8 mouse cellular contexts compared by ENCODE assay signal in the genomic region with DNA sequence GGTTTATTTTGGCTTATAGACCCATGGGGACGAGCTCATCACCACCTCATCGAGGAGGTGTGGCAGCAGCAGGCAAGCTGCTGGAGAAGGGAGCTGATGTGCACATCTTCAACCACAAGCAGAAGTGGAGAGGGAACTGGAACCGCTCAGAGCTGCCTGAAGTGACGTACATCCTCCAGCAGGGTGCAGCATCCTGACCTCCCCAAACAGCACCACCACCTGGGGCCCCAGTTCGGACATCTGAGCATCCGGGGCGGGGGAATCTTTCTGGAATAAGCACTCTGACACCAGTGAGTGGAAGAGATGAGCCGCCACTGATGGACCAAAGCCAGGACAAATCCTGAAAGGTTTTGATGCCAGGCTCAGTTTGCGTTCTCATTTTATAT. TPM values are rescaled to one million over a fixed set of nuclear protein-coding genes. Genes with fewer than 3 reads are reported as not detected.
DNase-seq lines count a peak whose midpoint lies in the region; ATAC-seq and TF ChIP-seq lines count a peak whose summit lies in the region.

No protein-coding gene starts in this region.

- no peak overlapping the region for H3K9ac ChIP-seq in heart, postnatal 0 days (replicated peaks; ENCODE audit: low read depth, low read length)
- no peak overlapping the region for H3K9ac ChIP-seq in heart, embryonic 11.5 days (ENCODE audit: low read depth, low read length)
- H3K9ac ChIP-seq in forebrain, embryonic 14.5 days (ENCODE audit: low read length), result no peak overlapping the region
- H3K9ac ChIP-seq in stomach, postnatal 0 days (ENCODE audit: low read length), result no peak overlapping the region

- peak; percentile 68 for DNase-seq in heart, postnatal 0 days (ENCODE audit: low spot score)
- peak; percentile 77 for DNase-seq in CD4-positive, CD25-positive, alpha-beta regulatory T cell, adult 2 months (ENCODE audit: low read depth, low spot score)
- DNase-seq in adrenal gland, postnatal 36 days, result peak; percentile 57 to 67
- peak; percentile 49 for DNase-seq in forebrain, embryonic 14.5 days (ENCODE audit: low spot score)
- peak; percentile 42 to 60 for DNase-seq in layer of hippocampus, postnatal 25 days (ENCODE audit: extremely low spot score in 1 of 2, low spot score in 1 of 2)
- DNase-seq in stomach, postnatal 0 days (ENCODE audit: low spot score), result peak; percentile 50

- no peak overlapping the region for H3K27ac ChIP-seq in heart, postnatal 0 days (ENCODE audit: low read depth)
- H3K27ac ChIP-seq in heart, embryonic 11.5 days (ENCODE audit: low read depth, low read length), result no peak overlapping the region
- no peak overlapping the region for H3K27ac ChIP-seq in forebrain, embryonic 14.5 days (ENCODE audit: low read depth, low read length)
- H3K27ac ChIP-seq in stomach, postnatal 0 days (replicated peaks), result no peak overlapping the region

- H3K27me3 ChIP-seq in heart, postnatal 0 days (ENCODE audit: control insufficient read depth, insufficient read depth, low read length), result no peaks in the 10 kb centered on the region
- H3K27me3 ChIP-seq in heart, embryonic 11.5 days (ENCODE audit: control insufficient read depth, insufficient read depth, low read length), result no peaks in the 10 kb centered on the region
- H3K27me3 ChIP-seq in forebrain, embryonic 14.5 days (replicated peaks; ENCODE audit: control insufficient read depth, insufficient read depth, low read length), result no peaks in the 10 kb centered on the region
- no peaks in the 10 kb centered on the region for H3K27me3 ChIP-seq in stomach, postnatal 0 days (ENCODE audit: control insufficient read depth, insufficient read depth, low read length)

- WGBS in heart, postnatal 0 days, result 17% methylated on average over 9 of the region's 9 CpGs
- 21% methylated on average over 9 of the region's 9 CpGs for WGBS in heart, embryonic 11.5 days (ENCODE audit: insufficient replicate concordance)
- 26% methylated on average over 9 of the region's 9 CpGs for WGBS in forebrain, embryonic 14.5 days
- 20% methylated on average over 9 of the region's 9 CpGs for WGBS in stomach, postnatal 0 days

- no peak for TF ChIP-seq EP300 in heart, postnatal 0 days (IDR thresholded peaks at IDR 0.05; ENCODE audit: low read depth)
- no peak for TF ChIP-seq EP300 in stomach, postnatal 0 days (optimal IDR thresholded peaks at IDR 0.05)

- H3K36me3 ChIP-seq in heart, postnatal 0 days (replicated peaks; ENCODE audit: control insufficient read depth, insufficient read depth, low read length), result peaks cover 10% of the 10 kb centered on the region; the same call in 1 of the 2 replicates
- no peaks in the 10 kb centered on the region for H3K36me3 ChIP-seq in heart, embryonic 11.5 days (ENCODE audit: control insufficient read depth, insufficient read depth, low read length)
- H3K36me3 ChIP-seq in forebrain, embryonic 14.5 days (ENCODE audit: control insufficient read depth, insufficient read depth, low read length), result no peaks in the 10 kb centered on the region
- no peaks in the 10 kb centered on the region for H3K36me3 ChIP-seq in stomach, postnatal 0 days (ENCODE audit: control insufficient read depth, insufficient read depth, low read length)

- H3K4me2 ChIP-seq in heart, postnatal 0 days (ENCODE audit: low read depth, low read length), result no peak overlapping the region
- no peak overlapping the region for H3K4me2 ChIP-seq in heart, embryonic 11.5 days
- H3K4me2 ChIP-seq in forebrain, embryonic 14.5 days (ENCODE audit: low read length), result no peak overlapping the region
- H3K4me2 ChIP-seq in stomach, postnatal 0 days (replicated peaks; ENCODE audit: low read depth), result no peak overlapping the region

- peak; percentile 62 for TF ChIP-seq CTCF in heart, postnatal 0 days (IDR thresholded peaks at IDR 0.05; ENCODE audit: low read depth)
- TF ChIP-seq CTCF in stomach, postnatal 0 days (IDR thresholded peaks at IDR 0.05; ENCODE audit: low read depth), result peak; percentile 76

- no peaks in the 10 kb centered on the region for H3K9me3 ChIP-seq in heart, postnatal 0 days (replicated peaks; ENCODE audit: control insufficient read depth, low read length)
- no peaks in the 10 kb centered on the region for H3K9me3 ChIP-seq in heart, embryonic 11.5 days (replicated peaks; ENCODE audit: control insufficient read depth, low read length)
- H3K9me3 ChIP-seq in forebrain, embryonic 14.5 days (replicated peaks; ENCODE audit: control insufficient read depth, low read length), result no peaks in the 10 kb centered on the region
- H3K9me3 ChIP-seq in stomach, postnatal 0 days (ENCODE audit: control insufficient read depth, low read length), result no peaks in the 10 kb centered on the region

- peak; percentile 49; the same call in 1 of the 2 replicates for ATAC-seq in heart, postnatal 0 days (ENCODE audit: insufficient read depth, low read depth)
- no peak for ATAC-seq in heart, embryonic 11.5 days (replicated peaks; ENCODE audit: insufficient number of reproducible peaks, low FRiP score, low TSS enrichment)
- ATAC-seq in forebrain, embryonic 14.5 days, result peak; percentile 63; the same call in 1 of the 2 replicates
- ATAC-seq in megakaryocyte progenitor cell, adult 5-6 weeks (replicated peaks; ENCODE audit: poor library complexity), result peak; percentile 94
- ATAC-seq in stomach, postnatal 0 days (ENCODE audit: low FRiP score, low TSS enrichment), result peak; percentile 35; the same call in 1 of the 2 replicates

- no peaks in the 10 kb centered on the region for H3K4me1 ChIP-seq in heart, postnatal 0 days (ENCODE audit: control insufficient read depth, insufficient read depth)
- H3K4me1 ChIP-seq in heart, embryonic 11.5 days (ENCODE audit: control insufficient read depth, insufficient read depth, low read length), result no peaks in the 10 kb centered on the region
- H3K4me1 ChIP-seq in forebrain, embryonic 14.5 days (ENCODE audit: control insufficient read depth, insufficient read depth, low read length), result no peaks in the 10 kb centered on the region
- no peaks in the 10 kb centered on the region for H3K4me1 ChIP-seq in stomach, postnatal 0 days (replicated peaks; ENCODE audit: control insufficient read depth, insufficient read depth)

- H3K4me3 ChIP-seq in heart, postnatal 0 days (ENCODE audit: low read depth, low read length), result no peak overlapping the region
- H3K4me3 ChIP-seq in heart, embryonic 11.5 days (ENCODE audit: low read depth, low read length), result no peak overlapping the region
- no peak overlapping the region for H3K4me3 ChIP-seq in forebrain, embryonic 14.5 days (ENCODE audit: low read depth, low read length)
- no peak overlapping the region for H3K4me3 ChIP-seq in stomach, postnatal 0 days (ENCODE audit: low read depth, low read length)

RNA-seq across cellular contexts. Expression of a gene that starts 31.5 kb away (rescaled TPM):
- 1.9 and 6.7 TPM in 2 replicates for total RNA-seq in heart, postnatal 0 days (2014; rRNA removed; ENCODE audit: low replicate concordance)
- 0.52 and 0.70 TPM in 2 replicates for polyA plus RNA-seq in heart, postnatal 0 days (2015; fragmentation: Nextera tagmentation; extraction: Ambion mirVana)
- 0.34 and 0.50 TPM in 2 replicates for polyA plus RNA-seq in heart, embryonic 11.5 days (2014; fragmentation: Nextera tagmentation; extraction: Ambion mirVana)
- 10 to 100 TPM; 20.7 to 26.7 TPM for total RNA-seq in adrenal gland, postnatal 36 days (2021)
- polyA plus RNA-seq in forebrain, embryonic 14.5 days (2014; fragmentation: Nextera tagmentation; extraction: Ambion mirVana), result not detected in 2 replicates
- 10 to 100 TPM; 91.6 to 98.9 TPM for total RNA-seq in layer of hippocampus, postnatal 25 days (2021)
- total RNA-seq in megakaryocyte progenitor cell, adult 5-6 weeks (2015), result not detected in 2 replicates
- not detected in 2 replicates for total RNA-seq in megakaryocyte progenitor cell, adult 5-6 weeks (2017)
- polyA plus RNA-seq in stomach, postnatal 0 days (2015; fragmentation: Nextera tagmentation; extraction: Ambion mirVana), result 0.33 and 0.44 TPM in 2 replicates

RNA-seq across cellular contexts. Expression of a gene that starts 39.3 kb away (rescaled TPM):
- total RNA-seq in heart, postnatal 0 days (2014; rRNA removed; ENCODE audit: low replicate concordance), result 30.2 and 31.4 TPM in 2 replicates
- 32.4 and 32.7 TPM in 2 replicates for polyA plus RNA-seq in heart, postnatal 0 days (2015; fragmentation: Nextera tagmentation; extraction: Ambion mirVana)
- 16.5 and 19.7 TPM in 2 replicates for polyA plus RNA-seq in heart, embryonic 11.5 days (2014; fragmentation: Nextera tagmentation; extraction: Ambion mirVana)
- 10 to 100 TPM; 28.2 to 30.5 TPM for total RNA-seq in adrenal gland, postnatal 36 days (2021)
- 33.5 and 37.2 TPM in 2 replicates for polyA plus RNA-seq in forebrain, embryonic 14.5 days (2014; fragmentation: Nextera tagmentation; extraction: Ambion mirVana)
- 10 to 100 TPM; 72.8 to 83.7 TPM for total RNA-seq in layer of hippocampus, postnatal 25 days (2021)
- total RNA-seq in megakaryocyte progenitor cell, adult 5-6 weeks (2015), result 4.6 and 5.7 TPM in 2 replicates
- total RNA-seq in megakaryocyte progenitor cell, adult 5-6 weeks (2017), result 7.8 and 8.7 TPM in 2 replicates
- polyA plus RNA-seq in stomach, postnatal 0 days (2015; fragmentation: Nextera tagmentation; extraction: Ambion mirVana), result 19.1 and 21.4 TPM in 2 replicates
